Mouse (Mus musculus): Measurements from ENCODE around the gene 4930402H24Rik. TPM values are rescaled to one million over a fixed set of nuclear protein-coding genes. Genes with fewer than 3 reads are reported as not detected.

The 4930402H24Rik gene
- total RNA-seq (2021) = 10 to 100 TPM; 61.4 to 61.7 TPM
- long read RNA-seq, experiment 1, full-length matches to known transcripts = 8 of 36 reads
- long read RNA-seq, experiment 1, partial matches to known transcripts = 6 of 36 reads
- long read RNA-seq, experiment 1, other reads (novel, unspliced or antisense) = 22 of 36 reads
- long read RNA-seq, experiment 2, full-length matches to known transcripts = 9 of 25 reads
- long read RNA-seq, experiment 2, partial matches to known transcripts = 5 of 25 reads
- long read RNA-seq, experiment 2, other reads (novel, unspliced or antisense) = 11 of 25 reads

DNA sequence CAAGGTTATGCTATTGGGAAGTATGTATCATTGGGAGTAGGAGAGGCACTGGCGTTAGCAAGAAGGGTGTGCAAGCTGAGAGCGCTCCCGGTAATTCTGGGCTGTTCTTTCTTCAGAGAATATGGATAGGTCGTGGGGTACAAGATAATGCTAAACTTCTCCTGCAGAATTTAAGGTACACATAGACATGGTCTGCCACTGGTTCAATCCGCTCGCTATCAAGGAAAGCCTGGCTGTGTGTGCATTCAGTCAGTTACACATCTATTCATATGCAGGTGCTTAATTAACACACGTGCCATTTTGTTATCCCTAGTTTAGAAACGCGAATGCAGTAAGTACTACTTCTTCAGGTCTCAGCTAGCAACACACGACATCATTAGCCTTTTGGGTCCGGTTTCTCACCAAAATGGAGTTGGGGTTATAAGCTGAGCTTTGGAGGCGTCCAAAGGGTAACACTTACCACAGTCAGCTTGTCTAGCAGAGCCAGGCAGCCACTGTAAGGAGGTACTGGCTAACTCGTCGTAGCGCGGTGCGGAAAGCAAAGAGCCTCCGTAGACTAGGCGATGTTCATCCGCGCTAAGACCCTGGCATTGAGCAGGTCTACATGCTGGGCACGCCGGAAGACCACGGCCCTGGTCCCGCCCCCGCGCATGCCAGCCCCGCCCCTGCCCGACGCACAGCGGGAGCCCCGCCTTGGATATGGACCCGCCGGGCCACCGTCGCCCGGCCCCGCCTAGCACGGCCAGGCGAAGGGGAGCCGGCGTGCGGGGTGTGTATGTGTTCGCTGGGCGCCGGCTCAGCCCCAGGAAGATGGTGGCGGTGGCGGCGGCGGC, at the start of gene 4930402H24Rik, which contains the start of gene Atrn:
Gene 4930402H24Rik (minus strand): TSS at position 656 of the 833 bp plus-strand sequence.
Gene Atrn (plus strand): TSS at position 745 of the 833 bp plus-strand sequence.
- intact Hi-C loops (cut with DNase I) = loop anchor here (2.0 to 5.0 kb wide), 3 partner anchors 41 to 89 kb away; no protein-coding TSS in a partner anchor
- DNase-seq = peak; percentile 94 to 95

GRCm38 (mm10) chr2:130950548-130950947, 44.3 kb upstream of the 4930402H24Rik start:
- intact Hi-C loops (cut with DNase I) = loop anchor here (1.0 to 5.0 kb wide), 2 partner anchors 113 to 132 kb away; no protein-coding TSS in a partner anchor
- DNase-seq = peak; percentile 85 to 92

DNA sequence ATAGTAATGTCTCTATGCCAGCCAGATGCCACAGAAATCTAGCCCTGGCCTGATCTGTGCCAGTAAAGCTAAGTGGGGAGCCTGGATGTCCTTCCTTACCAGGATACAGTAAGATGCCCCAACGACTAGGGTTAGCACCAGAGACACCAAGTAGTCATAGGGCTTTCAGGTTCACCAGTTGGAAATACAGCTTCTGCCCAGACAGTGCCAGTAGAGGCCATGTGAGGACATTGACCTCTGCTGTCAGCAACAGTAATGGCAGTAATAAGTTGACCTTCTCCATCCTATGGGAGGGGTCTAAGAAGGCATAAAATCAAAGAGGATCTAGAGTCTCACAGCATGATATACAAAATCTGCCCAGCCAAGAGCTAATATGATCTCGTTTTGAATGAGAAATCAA, 43.6 kb upstream of the 4930402H24Rik start:
- intact Hi-C loops (cut with DNase I) = loop anchor here (1.0 to 5.0 kb wide), 3 partner anchors 42 to 131 kb away; partner anchors contain the start of genes 4930402H24Rik and Atrn
- peak in 1 of 2 experiments; percentile 10 for DNase-seq

- no peak for DNase-seq
- intact Hi-C loops (cut with DNase I) = no loop called here
Measured at GRCm38 (mm10) chr2:130932865-130933264, 26.7 kb upstream of the 4930402H24Rik start.

- no peak for DNase-seq
- intact Hi-C loops (cut with DNase I) = no loop called here
Measured at GRCm38 (mm10) chr2:130929994-130930393, 23.8 kb upstream of the 4930402H24Rik start.

DNA sequence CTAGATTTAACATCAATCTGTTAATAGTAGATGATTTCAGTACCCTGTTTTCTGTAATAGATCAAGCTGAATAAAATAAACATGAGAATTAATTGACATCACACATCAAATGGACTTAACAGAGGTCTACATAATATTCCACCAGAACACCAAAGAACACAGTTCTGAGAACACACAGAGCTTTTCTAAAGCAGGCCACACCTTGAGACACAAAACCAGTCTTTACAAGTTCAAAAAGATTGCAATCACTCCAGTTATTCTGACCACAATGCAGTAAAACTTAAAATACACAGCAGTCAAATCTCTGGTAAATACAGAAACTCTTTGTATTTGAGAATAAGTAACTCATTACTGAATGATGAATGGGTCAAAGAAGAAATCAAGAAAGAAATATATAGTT, 22.3 kb upstream of the 4930402H24Rik start:
- intact Hi-C loops (cut with DNase I) = no loop called here
- no peak for DNase-seq

DNA sequence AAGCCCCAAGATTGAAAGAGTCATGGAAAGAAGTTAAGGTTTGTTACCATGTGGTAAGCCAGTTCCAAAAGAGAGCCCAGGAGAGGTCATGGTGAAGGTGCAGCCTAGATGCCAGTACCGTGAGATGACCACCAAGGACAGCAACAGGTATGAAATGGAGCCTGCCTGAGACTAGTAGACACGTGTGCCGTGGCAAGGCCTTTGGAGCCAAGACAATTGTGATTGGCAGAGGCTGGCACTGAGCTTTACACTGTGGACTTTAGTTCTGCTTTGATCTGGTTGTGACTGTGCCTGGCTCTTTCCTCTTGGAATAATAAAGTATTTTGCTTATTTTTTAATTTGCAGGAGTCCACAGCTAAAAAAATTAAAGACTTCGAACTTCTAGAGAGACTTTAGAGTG, 21.8 kb upstream of the 4930402H24Rik start:
- intact Hi-C loops (cut with DNase I) = no loop called here
- DNase-seq = no peak

DNA sequence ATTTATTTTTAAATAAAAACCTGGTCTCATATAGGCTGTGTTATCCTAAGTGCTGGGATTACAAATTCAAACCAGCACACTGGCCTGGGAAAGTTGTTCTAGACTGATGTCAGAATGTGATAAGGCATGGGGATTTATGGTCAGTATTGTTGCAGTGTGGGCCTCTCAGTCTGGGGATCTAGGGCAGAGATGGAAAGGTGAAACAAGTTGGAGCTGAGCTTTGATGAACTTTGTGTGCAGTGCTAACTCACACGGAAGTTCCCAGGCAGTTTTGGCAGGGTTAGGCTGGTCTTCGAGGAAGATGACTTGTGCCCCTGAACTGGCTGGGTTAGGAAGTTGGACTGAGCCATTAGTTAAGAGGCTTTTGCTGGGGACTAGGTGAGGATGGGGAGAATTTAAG, 18.7 kb upstream of the 4930402H24Rik start:
- no peak for DNase-seq
- intact Hi-C loops (cut with DNase I) = no loop called here

GRCm38 (mm10) chr2:130919062-130919593, 12.9 kb upstream of the 4930402H24Rik start:
- intact Hi-C loops (cut with DNase I) = no loop called here
- DNase-seq = no peak

DNA sequence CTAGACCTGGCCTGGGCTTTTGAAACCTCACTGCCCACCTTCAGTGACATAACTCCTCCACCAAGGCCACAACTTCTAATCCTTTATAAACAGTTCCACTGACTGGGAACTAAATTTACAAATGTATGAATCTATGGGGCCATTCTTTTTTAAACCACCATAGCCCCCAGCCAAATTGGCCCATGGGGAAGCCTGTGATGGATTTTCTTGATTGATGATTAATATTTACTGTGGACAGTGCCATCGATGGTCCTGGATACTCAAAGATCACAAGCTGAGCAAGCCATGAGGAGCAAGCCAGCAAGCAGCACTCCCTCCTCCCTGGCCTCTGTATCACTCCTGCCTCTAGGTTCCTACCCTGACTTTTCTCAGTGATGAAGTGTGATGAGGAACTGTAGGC, 11.5 kb upstream of the 4930402H24Rik start:
- intact Hi-C loops (cut with DNase I) = no loop called here
- DNase-seq = no peak

DNA sequence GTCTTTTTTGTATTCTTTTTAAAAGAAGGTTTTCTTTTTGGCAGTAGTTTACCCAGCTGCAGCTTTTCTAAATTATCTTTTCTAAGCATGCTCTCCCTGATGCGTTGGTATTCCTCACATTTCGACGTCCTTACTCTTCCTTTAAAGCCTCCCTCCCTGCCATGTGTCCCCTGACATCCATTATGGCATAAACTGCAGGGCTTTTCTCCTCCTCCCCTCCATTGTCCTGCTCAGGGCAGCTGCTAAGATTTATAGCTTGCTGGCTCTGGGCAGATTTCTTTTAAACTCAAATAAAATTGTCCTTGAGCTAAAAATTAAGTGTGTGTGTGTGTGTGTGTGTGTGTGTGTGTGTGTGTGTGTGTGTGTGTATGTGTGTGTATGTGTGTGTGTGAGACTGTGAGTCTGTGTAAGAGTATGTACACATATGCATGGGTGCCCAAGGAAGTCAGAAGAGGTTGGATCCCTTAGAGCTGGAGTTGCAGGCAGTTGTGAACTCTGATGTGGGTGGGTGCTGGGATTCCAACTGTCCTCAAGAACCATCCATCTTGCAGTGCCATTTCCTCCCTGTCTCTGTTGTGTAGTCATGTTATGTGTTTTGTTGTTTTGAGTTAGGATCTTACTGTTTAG, 10.4 kb upstream of the 4930402H24Rik start:
- DNase-seq = no peak
- intact Hi-C loops (cut with DNase I) = no loop called here

DNA sequence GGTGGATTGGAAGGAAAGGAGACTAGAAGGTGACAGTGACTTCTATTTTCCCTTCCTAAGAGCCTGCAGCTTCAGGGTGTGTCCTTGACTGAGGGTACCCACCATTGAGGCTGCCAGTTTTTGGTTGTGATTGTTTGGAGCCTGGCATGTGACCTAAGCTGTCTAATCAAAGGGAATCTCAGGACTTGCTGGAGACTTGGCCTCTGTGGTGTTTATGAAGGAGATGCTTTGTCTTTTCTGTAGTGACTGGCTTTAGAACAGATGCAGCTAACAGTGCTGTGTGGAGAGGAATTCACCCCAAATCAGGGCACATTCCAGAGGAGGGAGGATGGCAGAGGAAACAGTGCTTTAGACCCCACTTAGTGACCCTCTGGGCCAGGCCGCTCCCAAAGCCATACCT, 8.7 kb upstream of the 4930402H24Rik start:
- intact Hi-C loops (cut with DNase I) = no loop called here
- DNase-seq = no peak

GRCm38 (mm10) chr2:130911691-130912090, 5.5 kb upstream of the 4930402H24Rik start:
- DNase-seq = no peak
- intact Hi-C loops (cut with DNase I) = no loop called here

DNA sequence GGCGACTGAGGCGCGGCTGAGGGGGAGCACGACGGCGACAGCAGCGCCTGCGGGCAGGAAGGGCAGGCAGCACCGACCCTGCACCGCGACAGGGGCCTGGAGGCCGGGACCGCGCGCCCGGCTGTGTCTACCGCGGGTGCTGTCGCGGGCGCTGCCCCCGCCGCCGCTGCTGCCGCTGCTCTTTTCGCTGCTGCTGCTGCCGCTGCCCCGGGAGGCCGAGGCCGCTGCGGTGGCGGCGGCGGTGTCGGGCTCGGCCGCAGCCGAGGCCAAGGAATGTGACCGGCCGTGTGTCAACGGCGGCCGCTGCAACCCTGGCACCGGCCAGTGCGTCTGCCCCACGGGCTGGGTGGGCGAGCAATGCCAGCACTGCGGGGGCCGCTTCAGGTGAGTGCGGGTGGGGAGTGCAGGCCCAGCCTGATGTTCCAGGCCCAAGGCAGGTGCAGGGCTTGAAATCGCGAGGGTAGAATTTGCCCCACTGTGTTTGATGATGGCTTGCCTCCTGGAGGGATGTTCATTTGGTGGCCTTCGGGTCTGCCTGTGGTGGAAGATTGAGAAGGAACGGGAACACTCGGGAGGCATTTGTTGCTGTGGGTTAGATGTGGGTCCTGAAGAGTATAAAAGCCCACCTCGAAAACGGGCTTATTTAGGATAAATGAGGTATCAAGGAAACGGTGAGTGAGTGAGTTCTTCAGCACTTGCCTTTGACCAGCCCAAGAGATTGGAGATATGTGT, 544 bp upstream of the 4930402H24Rik start:
- no peak for DNase-seq
- intact Hi-C loops (cut with DNase I) = loop anchor here (2.0 to 5.0 kb wide), 3 partner anchors 41 to 89 kb away; no protein-coding TSS in a partner anchor

- intact Hi-C loops (cut with DNase I) = no loop called here
Measured at GRCm38 (mm10) chr2:130898783-130899182, 7.4 kb downstream of the 4930402H24Rik start.

GRCm38 (mm10) chr2:130897856-130898255, 8.3 kb downstream of the 4930402H24Rik start:
- DNase-seq = no peak
- intact Hi-C loops (cut with DNase I) = no loop called here

More at GRCm38 (mm10) chr2:130898783-130899182, 7.4 kb downstream of the 4930402H24Rik start:
- DNase-seq = no peak

DNA sequence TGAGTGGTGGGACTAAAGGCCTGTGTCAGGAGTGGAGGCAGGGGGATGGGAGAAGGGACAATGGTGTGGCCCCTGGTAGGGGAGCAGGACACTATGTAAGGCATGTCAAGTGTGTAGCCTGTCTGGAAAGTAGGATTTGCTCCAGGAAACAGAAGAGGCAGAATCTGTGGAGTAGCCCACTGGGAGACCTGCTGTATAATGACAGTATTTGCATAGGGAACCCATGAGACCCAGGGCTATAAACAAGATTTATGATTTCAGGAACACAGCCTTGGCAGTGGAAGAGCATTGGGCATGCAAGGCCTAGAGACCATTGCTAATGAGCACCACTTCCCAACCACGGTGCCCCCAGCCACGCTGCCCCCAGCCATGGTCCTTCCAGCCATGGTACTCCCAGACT, 9.3 kb downstream of the 4930402H24Rik start:
- intact Hi-C loops (cut with DNase I) = no loop called here
- no peak for DNase-seq

DNA sequence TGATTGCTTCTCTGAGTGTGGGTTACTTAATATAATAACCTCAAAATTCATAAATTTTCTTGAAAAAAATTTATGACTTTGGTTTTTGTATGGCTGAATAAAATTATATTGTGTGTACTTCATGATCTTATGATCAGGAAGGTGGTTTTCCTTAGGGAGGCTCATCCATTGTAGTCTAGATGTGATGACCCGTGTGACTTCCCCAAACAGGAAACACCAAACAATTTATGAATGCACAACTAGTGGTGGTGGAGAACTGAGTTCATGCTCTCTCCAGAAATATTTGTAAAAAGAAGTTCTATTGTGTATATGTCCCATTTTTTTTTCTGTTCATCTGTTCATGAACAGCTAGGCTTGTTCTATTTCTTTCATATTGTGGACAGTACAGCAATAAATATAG, 18.8 kb downstream of the 4930402H24Rik start:
- no peak for DNase-seq
- intact Hi-C loops (cut with DNase I) = no loop called here

DNA sequence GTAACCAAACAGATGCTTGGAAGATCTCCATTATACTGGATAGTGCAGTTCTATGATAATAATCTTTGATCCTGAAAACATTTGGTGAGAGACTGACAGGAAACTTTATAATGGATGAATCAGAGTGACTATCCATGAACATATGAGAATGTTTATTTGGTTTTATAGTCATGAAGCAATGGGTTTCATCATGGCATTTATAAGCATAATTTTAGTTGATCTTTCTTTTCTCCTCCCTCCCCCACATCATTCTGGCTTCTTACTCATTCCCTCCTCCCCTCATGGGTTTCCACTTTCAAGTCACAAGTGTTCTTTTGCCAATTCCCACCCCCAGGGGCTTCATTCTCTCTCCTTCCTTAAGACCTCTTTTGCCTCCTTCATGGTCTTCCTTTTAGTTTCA, 19.2 kb downstream of the 4930402H24Rik start:
- intact Hi-C loops (cut with DNase I) = no loop called here
- DNase-seq = no peak

DNA sequence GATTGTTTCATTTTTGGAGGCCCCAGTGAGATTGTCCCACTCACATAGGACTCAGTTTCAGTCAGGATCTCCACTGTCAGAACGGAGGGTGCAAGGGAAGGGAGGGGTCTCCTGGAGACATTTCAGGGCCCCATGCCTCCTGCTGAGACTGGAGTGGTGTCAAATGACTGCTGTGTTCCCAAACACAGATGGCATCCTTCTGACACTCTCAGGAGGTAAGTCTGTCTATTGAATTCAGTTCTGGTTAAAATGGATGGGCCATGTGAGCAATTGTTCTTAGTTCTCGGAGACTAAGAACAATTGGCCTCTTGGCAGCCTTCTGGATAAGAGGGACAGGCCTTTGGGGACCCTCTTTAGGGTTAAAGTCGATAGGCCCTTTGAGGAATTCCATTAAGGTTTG, 28.8 kb downstream of the 4930402H24Rik start:
- intact Hi-C loops (cut with DNase I) = no loop called here
- DNase-seq = no peak

All from heart, postnatal 14 days (tissue).